In genomic region chr11:74439202-74439601, GRCm38 (mm10) we compare ENCODE assay signal across 15 mouse cellular contexts.
A peak's percentile ranks its signal among the peaks of the same experiment; 100 is the strongest.
DNase-seq lines count a peak whose midpoint lies in the region; ATAC-seq and TF ChIP-seq lines count a peak whose summit lies in the region.
"Had no signal": no experiment of that assay in that cellular context is flagged by ENCODE, and none has a peak within 500 bp of the region (broad histone marks: within the 10 kb centered on the region; RNA-seq: fewer than 3 reads in every experiment).

No protein-coding gene starts in this region.

- in situ Hi-C loops in Patski (cut with MboI; ENCODE audit: low pct_unique_long_range_greater_than_20kb): loop anchor here (5.0 kb wide), 1 partner anchor 83 kb away; no protein-coding TSS in a partner anchor

- H3K9me3 ChIP-seq in heart, embryonic 13.5 days: no peaks in the 10 kb centered on the region
- no peaks in the 10 kb centered on the region for H3K9me3 ChIP-seq in stomach, embryonic 15.5 days
- H3K9me3 ChIP-seq: midbrain, embryonic 13.5 days had no signal

- CTCF ChIA-PET in Patski (lab: Charles Lee): interaction anchor here (1.3 kb wide), 1 partner anchor 84 kb away, joined by 3 read pairs; no protein-coding TSS in a partner anchor

- H3K4me3 ChIP-seq in heart, embryonic 13.5 days: no peak overlapping the region
- no peak overlapping the region for H3K4me3 ChIP-seq in stomach, embryonic 15.5 days (replicated peaks)
- H3K4me3 ChIP-seq: midbrain, embryonic 13.5 days had no signal

- H3K27me3 ChIP-seq in heart, embryonic 13.5 days (replicated peaks): no peaks in the 10 kb centered on the region
- H3K27me3 ChIP-seq in Patski: no peaks in the 10 kb centered on the region
- H3K27me3 ChIP-seq in stomach, embryonic 15.5 days (replicated peaks): no peaks in the 10 kb centered on the region
- H3K27me3 ChIP-seq: CH12.LX; midbrain, embryonic 13.5 days had no signal

- H3K4me2 ChIP-seq in heart, embryonic 13.5 days: no peak overlapping the region
- H3K4me2 ChIP-seq in stomach, embryonic 15.5 days: no peak overlapping the region
- H3K4me2 ChIP-seq: liver, embryonic 11.5 days; midbrain, embryonic 13.5 days had no signal

- intact Hi-C loops in heart, postnatal 14 days (cut with DNase I): no loop called here

- peak overlapping the region; percentile 63 for H3K27ac ChIP-seq in heart, embryonic 13.5 days (replicated peaks)
- H3K27ac ChIP-seq in stomach, embryonic 15.5 days: peak overlapping the region; percentile 40; the same call in 1 of the 2 replicates
- H3K27ac ChIP-seq: midbrain, embryonic 13.5 days had no signal

- ATAC-seq in heart, embryonic 13.5 days (ENCODE audit: extremely low read depth, insufficient number of reproducible peaks, low FRiP score, low TSS enrichment): no peak
- ATAC-seq in Patski: peak; percentile 75
- ATAC-seq in stomach, embryonic 15.5 days (ENCODE audit: insufficient read depth, low FRiP score, low read depth): peak; percentile 73
- ATAC-seq in cerebellum, adult (ENCODE audit: insufficient number of reproducible peaks, low FRiP score, low TSS enrichment): no peak
- ATAC-seq: midbrain, embryonic 13.5 days had no signal

- no peaks in the 10 kb centered on the region for H3K36me3 ChIP-seq in heart, embryonic 13.5 days
- no peaks in the 10 kb centered on the region for H3K36me3 ChIP-seq in stomach, embryonic 15.5 days
- H3K36me3 ChIP-seq: midbrain, embryonic 13.5 days had no signal

- WGBS in heart, embryonic 13.5 days: 26% methylated on average over 6 of the region's 6 CpGs
- WGBS in stomach, embryonic 15.5 days: 23% methylated on average over 6 of the region's 6 CpGs

- H3K4me1 ChIP-seq in heart, embryonic 13.5 days: peaks cover 42% of the 10 kb centered on the region
- H3K4me1 ChIP-seq in stomach, embryonic 15.5 days: 0 out of 2 replicates have a peak, but pooled peaks cover 3% of the 10 kb centered on the region
- H3K4me1 ChIP-seq: midbrain, embryonic 13.5 days had no signal

- no peak overlapping the region for H3K9ac ChIP-seq in heart, embryonic 13.5 days
- H3K9ac ChIP-seq in stomach, embryonic 15.5 days: no peak overlapping the region
- H3K9ac ChIP-seq: midbrain, embryonic 13.5 days had no signal

- no peak for DNase-seq in heart, postnatal 14 days
- peak; percentile 37 for DNase-seq in right cerebral cortex, adult 18-20 months
- no peak for DNase-seq in right cerebral cortex, postnatal 10 days (ENCODE audit: low spot score in 2 of 2)
- peak; percentile 48 for DNase-seq in Patski (ENCODE audit: low read depth, low spot score)
- no peak for DNase-seq in spleen, postnatal 36 days (ENCODE audit: low spot score in 2 of 2)
- DNase-seq: cerebellum, adult 9-10 months; heart, postnatal 10 days; lung, postnatal 4 days; thymus, postnatal 14 days had no signal

- POLR2A ChIA-PET in Patski (lab: Charles Lee): interaction anchor here (0.5 to 0.6 kb wide), 2 partner anchors 72 to 1407 kb away, joined by 3 to 4 read pairs; no protein-coding TSS in a partner anchor

- TF ChIP-seq CTCF in Patski (IDR thresholded peaks at IDR 0.05): no peak

Comparison
In these comparisons a context has a peak if more than half of its experiments do, and no peak if none do; other contexts are left out.
1. DNase-seq: peak in right cerebral cortex, adult 18-20 months (single experiment) and Patski (single experiment); none in heart, postnatal 14 days (0 of 2), right cerebral cortex, postnatal 10 days (0 of 2) and spleen, postnatal 36 days (0 of 2).
2. ATAC-seq: peak in Patski (single experiment) and stomach, embryonic 15.5 days (single experiment); none in heart, embryonic 13.5 days (single experiment) and cerebellum, adult (single experiment).